Mouse (Mus musculus) stomach, postnatal 0 days (tissue): ENCODE data around the gene Lsm12. TPM values are rescaled to one million over a fixed set of nuclear protein-coding genes. Genes with fewer than 3 reads are reported as not detected.

Experiments used
- ATAC-seq: fragments of 200-750 bp; cut with Nextera tagmentation; 2 replicates; pipeline ENCODE4 v1.8.0; 2017; ENCODE audit not compliant: low FRiP score, low TSS enrichment
- DNase-seq: peaks from one replicate; pipeline ENCODE4 v3.0.0-alpha.2; 2016; ENCODE audit warnings: low spot score
- H3K27ac ChIP-seq: fragments of 300-500 bp; sonication (generic); replicated peaks from 2 replicates; pipeline ENCODE4 v1.5.1; 2014; ENCODE audit warnings: mild to moderate bottlenecking, control low read depth
- H3K27me3 ChIP-seq: fragments of 300-500 bp; sonication (generic); 2 replicates; pipeline ENCODE4 v1.6.1; 2014; ENCODE audit warnings: low read length; ENCODE audit not compliant: control insufficient read depth, insufficient read depth
- H3K36me3 ChIP-seq: fragments of 300-500 bp; sonication (generic); 2 replicates; pipeline ENCODE4 v1.6.1; 2014; ENCODE audit warnings: low read length, mixed read lengths; ENCODE audit not compliant: control insufficient read depth, insufficient read depth
- H3K4me1 ChIP-seq: fragments of 300-500 bp; sonication (generic); replicated peaks from 2 replicates; pipeline ENCODE4 v1.6.1; 2014; ENCODE audit warnings: antibody characterized with exemption; ENCODE audit not compliant: control insufficient read depth, insufficient read depth
- H3K4me2 ChIP-seq: fragments of 300-500 bp; sonication (generic); replicated peaks from 2 replicates; pipeline ENCODE4 v1.6.1; 2014; ENCODE audit warnings: low read depth, mild to moderate bottlenecking, control low read depth, moderate library complexity
- H3K4me3 ChIP-seq: fragments of 300-500 bp; sonication (generic); 2 replicates; pipeline ENCODE4 v1.5.1; 2014; ENCODE audit warnings: low read depth, low read length, control low read depth
- H3K9ac ChIP-seq: fragments of 300-500 bp; sonication (generic); 2 replicates; pipeline ENCODE4 v1.6.1; 2014; ENCODE audit warnings: mild to moderate bottlenecking, low read length, control low read depth, mixed read lengths
- H3K9me3 ChIP-seq: fragments of 300-500 bp; sonication (generic); 2 replicates; pipeline ENCODE4 v1.6.1; 2016; ENCODE audit warnings: low read length; ENCODE audit not compliant: control insufficient read depth
- CTCF ChIP-seq: IDR thresholded peaks from 2 replicates; pipeline ENCODE4 v1.5.1; 2016; ENCODE audit warnings: antibody characterized with exemption, low read depth, mild to moderate bottlenecking, moderate library complexity
- EP300 ChIP-seq: optimal IDR thresholded peaks from 2 replicates; pipeline ENCODE3; 2016; ENCODE audit warnings: antibody characterized with exemption
- WGBS: fragments of 180-500 bp; shearing (Covaris S2); extraction: QIAGEN DNeasy Blood & Tissue Kit; methylation state at CpG from one replicate; pipeline ENCODE4 v1.1.7; 2014; 5-methylcytosine and 5-hydroxymethylcytosine counted together
- polyA plus RNA-seq: library from polyadenylated mRNA; unstranded; fragments of >200 nt; fragmentation: Nextera tagmentation; extraction: Ambion mirVana; gene quantifications from 2 replicates; pipeline ENCODE4 v1.2.1, GENCODE M21; 2015

Gene Lsm12
- polyA plus RNA-seq, 1 experiment from 2014 or later = 99.4 TPM

- 52% methylated on average over 11 of the region's 11 CpGs for WGBS
- TF ChIP-seq CTCF = no peak
- TF ChIP-seq EP300 = no peak
- ATAC-seq = no peak
- no peak overlapping the region for H3K4me2 ChIP-seq
- H3K4me1 ChIP-seq = peaks cover 3% of the 10 kb centered on the region; the same call in 1 of the 2 replicates
- no peak overlapping the region for H3K9ac ChIP-seq
- no peaks in the 10 kb centered on the region for H3K9me3 ChIP-seq
- H3K4me3 ChIP-seq = no peak overlapping the region
- no peaks in the 10 kb centered on the region for H3K27me3 ChIP-seq
- H3K27ac ChIP-seq = peak overlapping the region; percentile 40
- DNase-seq = no peak
- H3K36me3 ChIP-seq = peaks cover 19% of the 10 kb centered on the region
These were observed 23.0 kb upstream of the Lsm12 start for GRCm38 (mm10) chr11:102207825-102208777.

GRCm38 (mm10) chr11:102206481-102206880 is 21.4 kb upstream of the Lsm12 start:
- no peak for ATAC-seq
- WGBS = 79% methylated on average over 29 of the region's 30 CpGs
- Histone ChIP-seq H3K9me3 (no peaks in the 10 kb centered on the region), H3K4me1 (peaks cover 3% of the 10 kb centered on the region; the same call in 1 of the 2 replicates), H3K4me2 (no peak overlapping the region), H3K4me3 (no peak overlapping the region), H3K36me3 (peaks cover 32% of the 10 kb centered on the region), H3K9ac (no peak overlapping the region), H3K27me3 (no peaks in the 10 kb centered on the region), H3K27ac (no peak overlapping the region)
- DNase-seq = no peak
- TF ChIP-seq CTCF = no peak
- TF ChIP-seq EP300 = no peak

- no peak for TF ChIP-seq EP300
- TF ChIP-seq CTCF = peak; percentile 57
- DNase-seq (peak; percentile 18), ATAC-seq (peak; percentile 27; the same call in 1 of the 2 replicates)
- no peaks in the 10 kb centered on the region for H3K4me1 ChIP-seq
- WGBS = 68% methylated on average over 12 of the region's 12 CpGs
- no peak overlapping the region for H3K9ac ChIP-seq
- H3K27me3 ChIP-seq = no peaks in the 10 kb centered on the region
- H3K4me2 ChIP-seq = no peak overlapping the region
- H3K36me3 ChIP-seq = peaks cover 51% of the 10 kb centered on the region
- H3K27ac ChIP-seq = no peak overlapping the region
- H3K9me3 ChIP-seq = no peaks in the 10 kb centered on the region
- H3K4me3 ChIP-seq = no peak overlapping the region
These were observed 16.3 kb upstream of the Lsm12 start for GRCm38 (mm10) chr11:102201408-102201821.

GRCm38 (mm10) chr11:102199856-102200255 is 14.8 kb upstream of the Lsm12 start:
- H3K4me3 ChIP-seq = no peak overlapping the region
- 52% methylated on average over 9 of the region's 9 CpGs for WGBS

GRCm38 (mm10) chr11:102198245-102198644 is 13.1 kb upstream of the Lsm12 start:
- Histone ChIP-seq H3K9ac (no peak overlapping the region), H3K4me2 (no peak overlapping the region), H3K27ac (no peak overlapping the region), H3K9me3 (no peaks in the 10 kb centered on the region), H3K27me3 (no peaks in the 10 kb centered on the region), H3K4me1 (no peaks in the 10 kb centered on the region), H3K4me3 (no peak overlapping the region), H3K36me3 (peaks cover 45% of the 10 kb centered on the region)
- ATAC-seq = no peak
- no peak for TF ChIP-seq EP300
- peak; percentile 41 for TF ChIP-seq CTCF
- WGBS = 68% methylated on average over 6 of the region's 6 CpGs
- DNase-seq = peak; percentile 16

More at GRCm38 (mm10) chr11:102199856-102200255, 14.8 kb upstream of the Lsm12 start:
- H3K27ac ChIP-seq = no peak overlapping the region
- H3K9me3 ChIP-seq = no peaks in the 10 kb centered on the region
- TF ChIP-seq EP300 = no peak
- no peak for TF ChIP-seq CTCF
- H3K9ac ChIP-seq = no peak overlapping the region
- no peak for ATAC-seq
- peak; percentile 11 for DNase-seq
- no peak overlapping the region for H3K4me2 ChIP-seq
- H3K36me3 ChIP-seq = peaks cover 51% of the 10 kb centered on the region
- no peaks in the 10 kb centered on the region for H3K27me3 ChIP-seq
- H3K4me1 ChIP-seq = no peaks in the 10 kb centered on the region
